Mouse (Mus musculus) lung, embryonic 14.5 days (tissue): ENCODE measurements around the gene Olfr10. TPM values are rescaled to one million over a fixed set of nuclear protein-coding genes. Genes with fewer than 3 reads are reported as not detected.

Experiments used
- ATAC-seq: fragments of 200-750 bp; cut with Nextera tagmentation; 2 replicates; pipeline ENCODE4 v1.8.0; 2017; ENCODE audit warnings: mild to moderate bottlenecking, moderate TSS enrichment, moderate library complexity; ENCODE audit not compliant: insufficient read depth
- DNase-seq: peaks from one replicate; pipeline ENCODE4 v3.0.0-alpha.2; 2015
- H3K27ac ChIP-seq: fragments of 300-500 bp; sonication (generic); 2 replicates; pipeline ENCODE4 v1.5.1; 2014; ENCODE audit warnings: low read depth, mild to moderate bottlenecking, moderate library complexity
- H3K27me3 ChIP-seq: fragments of 300-500 bp; sonication (generic); 2 replicates; pipeline ENCODE4 v1.6.1; 2014; ENCODE audit warnings: low read length, control low read depth; ENCODE audit not compliant: insufficient read depth
- H3K36me3 ChIP-seq: fragments of 300-500 bp; sonication (generic); 2 replicates; pipeline ENCODE4 v1.6.1; 2014; ENCODE audit warnings: control low read depth; ENCODE audit not compliant: insufficient read depth
- H3K4me1 ChIP-seq: fragments of 300-500 bp; sonication (generic); 2 replicates; pipeline ENCODE4 v1.6.1; 2014; ENCODE audit warnings: antibody characterized with exemption, control low read depth; ENCODE audit not compliant: insufficient read depth
- H3K4me2 ChIP-seq: fragments of 300-500 bp; sonication (generic); 2 replicates; pipeline ENCODE4 v1.6.1; 2014; ENCODE audit warnings: mild to moderate bottlenecking
- H3K4me3 ChIP-seq: fragments of 300-500 bp; sonication (generic); 2 replicates; pipeline ENCODE4 v1.5.1; 2014; ENCODE audit warnings: low read depth, low read length
- H3K9ac ChIP-seq: fragments of 300-500 bp; sonication (generic); 2 replicates; pipeline ENCODE4 v1.6.1; 2014
- H3K9me3 ChIP-seq: fragments of 300-500 bp; sonication (generic); 2 replicates; pipeline ENCODE4 v1.6.1; 2016; ENCODE audit warnings: low read depth, low read length, control low read depth
- CTCF ChIP-seq: IDR thresholded peaks from 2 replicates; pipeline ENCODE4 v1.5.1; 2016; ENCODE audit warnings: antibody characterized with exemption, low read depth
- WGBS: fragments of 180-500 bp; shearing (Covaris S2); extraction: QIAGEN DNeasy Blood & Tissue Kit; methylation state at CpG from one replicate; pipeline ENCODE4 v1.1.7; 2014; 5-methylcytosine and 5-hydroxymethylcytosine counted together
- polyA plus RNA-seq: library from polyadenylated mRNA; unstranded; fragments of >200 nt; fragmentation: Nextera tagmentation; extraction: Ambion mirVana; gene quantifications from 2 replicates; pipeline ENCODE4 v1.2.1, GENCODE M21; 2014

Olfr10 gene
- not detected in 2 replicates for polyA plus RNA-seq

DNA sequence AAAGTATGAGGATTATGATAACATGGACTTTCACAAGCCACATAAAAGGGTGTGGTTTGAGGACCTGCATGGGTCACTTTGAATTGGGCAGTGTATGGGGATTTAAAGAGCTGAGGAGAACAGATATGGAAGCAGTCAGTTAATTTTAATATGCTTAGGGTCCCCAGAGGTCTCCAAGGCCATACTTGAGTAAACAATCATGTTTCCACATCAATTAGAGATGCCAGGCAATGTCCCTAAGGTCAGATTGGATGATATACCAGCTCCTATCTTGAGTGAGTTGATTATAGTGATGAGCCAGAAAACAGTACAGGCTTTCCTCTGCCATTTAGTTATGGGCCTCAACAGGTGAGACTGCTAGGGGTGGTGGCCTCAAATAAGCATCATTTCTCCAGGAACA is at the start of gene Olfr10:
TSS of gene Olfr10 (plus strand) at position 301 of the 400 bp plus-strand sequence.
- Histone ChIP-seq H3K4me1 (no peaks in the 10 kb centered on the region), H3K27me3 (no peaks in the 10 kb centered on the region), H3K4me3 (no peak within 1 kb of the TSS), H3K9me3 (no peaks in the 10 kb centered on the region), H3K4me2 (no peak within 1 kb of the TSS), H3K36me3 (no peaks in the 10 kb centered on the region), H3K9ac (no peak within 1 kb of the TSS), H3K27ac (no peak within 1 kb of the TSS)
- ATAC-seq (no peak), DNase-seq (no peak)
- TF ChIP-seq CTCF, result no peak

GRCm38 (mm10) chr11:49259296-49259695 is 45.2 kb upstream of the Olfr10 start:
- H3K4me1 ChIP-seq, result no peaks in the 10 kb centered on the region
- H3K4me3 ChIP-seq, result no peak overlapping the region
- no peak for TF ChIP-seq CTCF
- H3K27me3 ChIP-seq, result no peaks in the 10 kb centered on the region
- ATAC-seq, result no peak
- 72% methylated on average over 2 of the region's 2 CpGs for WGBS
- DNase-seq, result no peak
- no peak overlapping the region for H3K27ac ChIP-seq
- no peaks in the 10 kb centered on the region for H3K9me3 ChIP-seq
- peaks cover 74% of the 10 kb centered on the region for H3K36me3 ChIP-seq
- no peak overlapping the region for H3K4me2 ChIP-seq
- H3K9ac ChIP-seq, result no peak overlapping the region

DNA sequence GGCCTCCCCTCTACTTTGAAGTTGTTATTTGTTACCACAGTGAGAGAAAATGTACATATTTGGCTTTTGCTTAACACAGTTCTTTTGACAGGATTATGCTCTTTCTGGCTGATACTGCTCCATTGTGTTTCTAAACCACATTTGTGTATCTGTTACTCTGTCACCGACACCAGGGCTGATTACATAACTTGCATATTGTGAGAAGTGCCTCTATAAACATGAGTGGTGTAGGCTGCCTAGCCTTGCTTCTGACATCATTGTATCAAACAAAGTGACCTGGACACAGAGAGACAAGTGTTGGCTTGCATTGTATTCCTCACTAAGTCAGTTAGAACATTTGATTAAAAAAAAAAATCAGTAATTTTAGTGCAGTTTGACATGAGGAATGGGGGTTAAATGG is 44.7 kb upstream of the Olfr10 start:
- ATAC-seq (no peak), DNase-seq (no peak)
- Histone ChIP-seq H3K27me3 (no peaks in the 10 kb centered on the region), H3K4me3 (no peak overlapping the region), H3K9ac (no peak overlapping the region), H3K27ac (no peak overlapping the region), H3K36me3 (peaks cover 70% of the 10 kb centered on the region), H3K4me1 (no peaks in the 10 kb centered on the region), H3K9me3 (no peaks in the 10 kb centered on the region), H3K4me2 (no peak overlapping the region)
- TF ChIP-seq CTCF, result no peak
- WGBS, result 53% methylated on average over 1 of the region's 1 CpGs

GRCm38 (mm10) chr11:49260598-49261312 is 43.8 kb upstream of the Olfr10 start:
- Histone ChIP-seq H3K36me3 (peaks cover 61% of the 10 kb centered on the region), H3K4me1 (no peaks in the 10 kb centered on the region), H3K4me2 (no peak overlapping the region), H3K9me3 (no peaks in the 10 kb centered on the region), H3K27me3 (no peaks in the 10 kb centered on the region), H3K9ac (no peak overlapping the region), H3K4me3 (no peak overlapping the region), H3K27ac (no peak overlapping the region)
- WGBS, result 90% methylated on average over 21 of the region's 21 CpGs
- ATAC-seq (peak; percentile 8; the same call in 1 of the 2 replicates), DNase-seq (no peak)
- no peak for TF ChIP-seq CTCF

DNA sequence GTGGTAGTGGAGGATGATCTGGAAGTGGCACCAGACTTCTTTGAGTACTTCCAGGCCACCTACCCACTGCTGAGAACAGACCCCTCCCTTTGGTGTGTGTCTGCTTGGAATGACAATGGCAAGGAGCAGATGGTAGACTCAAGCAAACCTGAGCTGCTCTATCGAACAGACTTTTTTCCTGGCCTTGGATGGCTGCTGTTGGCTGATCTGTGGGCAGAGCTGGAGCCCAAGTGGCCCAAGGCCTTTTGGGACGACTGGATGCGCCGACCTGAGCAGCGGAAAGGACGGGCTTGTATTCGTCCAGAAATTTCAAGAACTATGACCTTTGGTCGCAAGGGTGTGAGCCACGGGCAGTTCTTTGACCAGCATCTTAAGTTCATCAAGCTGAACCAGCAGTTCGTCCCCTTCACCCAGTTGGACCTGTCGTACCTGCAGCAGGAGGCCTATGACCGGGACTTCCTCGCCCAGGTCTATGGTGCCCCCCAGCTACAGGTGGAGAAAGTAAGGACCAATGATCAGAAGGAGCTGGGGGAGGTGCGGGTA is 43.2 kb upstream of the Olfr10 start:
- H3K27ac ChIP-seq, result no peak overlapping the region
- no peak overlapping the region for H3K9ac ChIP-seq
- WGBS, result 90% methylated on average over 14 of the region's 14 CpGs
- no peaks in the 10 kb centered on the region for H3K9me3 ChIP-seq
- no peak overlapping the region for H3K4me3 ChIP-seq
- no peak for TF ChIP-seq CTCF
- peaks cover 56% of the 10 kb centered on the region for H3K36me3 ChIP-seq
- H3K4me1 ChIP-seq, result no peaks in the 10 kb centered on the region
- ATAC-seq (no peak), DNase-seq (no peak)
- no peaks in the 10 kb centered on the region for H3K27me3 ChIP-seq
- H3K4me2 ChIP-seq, result no peak overlapping the region

GRCm38 (mm10) chr11:49262286-49262685 is 42.3 kb upstream of the Olfr10 start:
- H3K27me3 ChIP-seq, result no peaks in the 10 kb centered on the region
- no peak for TF ChIP-seq CTCF
- no peaks in the 10 kb centered on the region for H3K4me1 ChIP-seq
- no peak overlapping the region for H3K27ac ChIP-seq
- DNase-seq (no peak), ATAC-seq (no peak)
- no peak overlapping the region for H3K4me2 ChIP-seq
- H3K36me3 ChIP-seq, result peaks cover 50% of the 10 kb centered on the region
- WGBS, result 87% methylated on average over 5 of the region's 5 CpGs
- H3K4me3 ChIP-seq, result no peak overlapping the region
- no peak overlapping the region for H3K9ac ChIP-seq
- no peaks in the 10 kb centered on the region for H3K9me3 ChIP-seq

DNA sequence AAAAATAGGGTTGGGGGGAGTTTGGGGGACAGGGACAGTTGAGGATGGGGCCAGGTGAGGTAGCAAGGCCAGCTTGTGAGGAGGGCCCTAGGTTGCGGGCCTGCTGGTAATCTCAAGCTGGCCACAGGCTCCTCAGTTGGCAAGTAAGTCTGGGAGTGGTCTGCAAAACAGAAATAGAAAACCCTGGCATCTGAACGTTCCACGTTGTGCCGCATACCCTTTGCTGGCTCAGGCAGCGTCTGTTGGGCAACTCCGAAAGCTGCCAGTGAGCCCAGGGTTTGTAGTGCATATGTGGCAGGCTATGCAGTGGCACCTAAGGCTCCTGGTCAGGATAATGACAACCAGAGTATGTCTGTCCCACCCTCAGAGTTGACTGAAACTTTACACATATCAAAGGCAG is 41.4 kb upstream of the Olfr10 start:
- peaks cover 50% of the 10 kb centered on the region for H3K36me3 ChIP-seq

More for the DNA sequence above, 41.4 kb upstream of the Olfr10 start:
- ATAC-seq (no peak), DNase-seq (no peak)
- Histone ChIP-seq H3K4me1 (no peaks in the 10 kb centered on the region), H3K9me3 (no peaks in the 10 kb centered on the region), H3K27ac (no peak overlapping the region), H3K9ac (no peak overlapping the region), H3K27me3 (no peaks in the 10 kb centered on the region), H3K4me2 (no peak overlapping the region), H3K4me3 (no peak overlapping the region)
- TF ChIP-seq CTCF, result no peak
- 87% methylated on average over 6 of the region's 6 CpGs for WGBS
